Mouse (Mus musculus) stomach, postnatal 0 days (tissue): ENCODE data around the gene Ide.

Experiments used
- CTCF ChIP-seq: IDR thresholded peaks from 2 replicates; pipeline ENCODE4 v1.5.1; 2016; ENCODE audit warnings: antibody characterized with exemption, low read depth, mild to moderate bottlenecking, moderate library complexity
- EP300 ChIP-seq: optimal IDR thresholded peaks from 2 replicates; pipeline ENCODE3; 2016; ENCODE audit warnings: antibody characterized with exemption

- no peak for TF ChIP-seq CTCF
- TF ChIP-seq EP300 = no peak
Observed at GRCm38 (mm10) chr19:37333357-37333756, 4.3 kb downstream of the Ide start.
